Mouse (Mus musculus) neural tube, embryonic 15.5 days (tissue): ENCODE data around the gene Mettl27. TPM values are rescaled to one million over a fixed set of nuclear protein-coding genes. Genes with fewer than 3 reads are reported as not detected.

Source experiments
- ATAC-seq: fragments of 200-750 bp; cut with Nextera tagmentation; 2 replicates; pipeline ENCODE4 v1.8.0; 2017; ENCODE audit warnings: mild to moderate bottlenecking, moderate TSS enrichment, moderate library complexity; ENCODE audit not compliant: low FRiP score
- H3K27ac ChIP-seq: fragments of 300-500 bp; sonication (generic); replicated peaks from 2 replicates; pipeline ENCODE4 v1.5.1; 2015; ENCODE audit warnings: mild to moderate bottlenecking, inconsistent platforms
- H3K27me3 ChIP-seq: fragments of 300-500 bp; sonication (generic); replicated peaks from 2 replicates; pipeline ENCODE4 v1.6.1; 2015; ENCODE audit warnings: inconsistent platforms
- H3K36me3 ChIP-seq: fragments of 300-500 bp; sonication (generic); 2 replicates; pipeline ENCODE4 v1.6.1; 2015; ENCODE audit warnings: inconsistent platforms
- H3K4me1 ChIP-seq: fragments of 300-500 bp; sonication (generic); 2 replicates; pipeline ENCODE4 v1.6.1; 2015; ENCODE audit warnings: inconsistent platforms
- H3K4me2 ChIP-seq: fragments of 300-500 bp; sonication (generic); 2 replicates; pipeline ENCODE4 v1.6.1; 2015; ENCODE audit warnings: inconsistent platforms, mild to moderate bottlenecking, moderate library complexity
- H3K4me3 ChIP-seq: fragments of 300-500 bp; sonication (generic); replicated peaks from 2 replicates; pipeline ENCODE4 v1.5.1; 2015; ENCODE audit warnings: mild to moderate bottlenecking, inconsistent platforms
- H3K9ac ChIP-seq: fragments of 300-500 bp; sonication (generic); replicated peaks from 2 replicates; pipeline ENCODE4 v1.6.1; 2015; ENCODE audit warnings: mild to moderate bottlenecking, inconsistent platforms
- H3K9me3 ChIP-seq: fragments of 300-500 bp; sonication (generic); replicated peaks from 2 replicates; pipeline ENCODE4 v1.6.1; 2016; ENCODE audit warnings: inconsistent platforms
- WGBS: fragments of 180-500 bp; shearing (Covaris S2); methylation state at CpG from one replicate; pipeline ENCODE4 v1.1.7; 2015; ENCODE audit warnings: mixed read lengths; 5-methylcytosine and 5-hydroxymethylcytosine counted together
- polyA plus RNA-seq: library from polyadenylated mRNA; unstranded; fragments of >200 nt; fragmentation: Nextera tagmentation; extraction: Ambion mirVana; gene quantifications from 2 replicates; pipeline ENCODE4 v1.2.1, GENCODE M21; 2015

Mettl27 gene
- polyA plus RNA-seq, 1 experiment from 2014 or later = 4.2 TPM

GRCm38 (mm10) chr5:134976164-134976563 lies 44.0 kb downstream of the Mettl27 start:
- no peaks in the 10 kb centered on the region for H3K36me3 ChIP-seq
- H3K4me2 ChIP-seq = no peak overlapping the region
- H3K27me3 ChIP-seq = no peaks in the 10 kb centered on the region
- no peak for ATAC-seq
- H3K9me3 ChIP-seq = no peaks in the 10 kb centered on the region
- no peaks in the 10 kb centered on the region for H3K4me1 ChIP-seq
- H3K27ac ChIP-seq = no peak overlapping the region
- no peak overlapping the region for H3K4me3 ChIP-seq
- WGBS = 91% methylated on average over 2 of the region's 2 CpGs
- no peak overlapping the region for H3K9ac ChIP-seq

DNA sequence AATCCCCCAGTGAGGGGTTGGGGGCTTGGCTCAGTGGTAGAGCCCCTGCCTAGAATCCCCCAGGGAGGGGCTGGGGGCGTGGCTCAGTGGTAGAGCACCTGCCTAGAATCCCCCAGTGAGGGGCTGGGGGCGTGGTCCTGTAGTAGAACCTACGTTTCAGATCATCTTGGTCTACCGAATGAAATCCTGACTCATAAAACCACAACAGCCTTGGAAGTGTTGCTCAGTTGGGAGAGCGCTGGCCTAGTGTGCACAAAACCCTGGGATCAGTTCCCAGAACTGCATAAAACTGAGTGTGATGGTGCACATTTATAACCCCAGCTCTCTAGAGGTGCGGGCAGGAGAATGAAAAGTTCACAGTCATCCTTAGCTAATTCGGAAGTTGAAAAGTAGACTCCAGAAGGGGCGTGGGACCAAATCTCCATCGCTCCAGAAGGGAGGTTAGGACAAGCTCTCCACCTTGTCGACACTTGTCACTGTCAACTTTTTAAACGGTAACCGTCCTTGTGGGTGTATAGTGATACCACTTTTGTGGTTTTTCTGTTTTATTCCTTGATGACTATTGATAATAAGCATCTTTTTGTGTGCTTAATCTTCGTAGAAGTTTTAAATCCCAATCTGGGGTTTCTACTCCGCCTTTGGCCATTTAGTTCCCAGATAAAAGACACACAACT lies 44.5 kb downstream of the Mettl27 start:
- no peak overlapping the region for H3K4me3 ChIP-seq
- no peak for ATAC-seq
- 86% methylated on average over 14 of the region's 14 CpGs for whole genome bisulfite sequencing
- H3K4me1 ChIP-seq = no peaks in the 10 kb centered on the region
- no peaks in the 10 kb centered on the region for H3K36me3 ChIP-seq
- H3K27me3 ChIP-seq = no peaks in the 10 kb centered on the region
- no peak overlapping the region for H3K27ac ChIP-seq
- no peak overlapping the region for H3K4me2 ChIP-seq
- no peak overlapping the region for H3K9ac ChIP-seq
- no peaks in the 10 kb centered on the region for H3K9me3 ChIP-seq

GRCm38 (mm10) chr5:134977837-134978236 lies 45.7 kb downstream of the Mettl27 start:
- H3K4me3 ChIP-seq = no peak overlapping the region
- H3K27ac ChIP-seq = no peak overlapping the region
- H3K4me2 ChIP-seq = no peak overlapping the region
- WGBS = 78% methylated on average over 4 of the region's 4 CpGs
- no peaks in the 10 kb centered on the region for H3K4me1 ChIP-seq
- no peak overlapping the region for H3K9ac ChIP-seq
- H3K27me3 ChIP-seq = no peaks in the 10 kb centered on the region
- no peaks in the 10 kb centered on the region for H3K9me3 ChIP-seq
- H3K36me3 ChIP-seq = no peaks in the 10 kb centered on the region
- ATAC-seq = no peak

DNA sequence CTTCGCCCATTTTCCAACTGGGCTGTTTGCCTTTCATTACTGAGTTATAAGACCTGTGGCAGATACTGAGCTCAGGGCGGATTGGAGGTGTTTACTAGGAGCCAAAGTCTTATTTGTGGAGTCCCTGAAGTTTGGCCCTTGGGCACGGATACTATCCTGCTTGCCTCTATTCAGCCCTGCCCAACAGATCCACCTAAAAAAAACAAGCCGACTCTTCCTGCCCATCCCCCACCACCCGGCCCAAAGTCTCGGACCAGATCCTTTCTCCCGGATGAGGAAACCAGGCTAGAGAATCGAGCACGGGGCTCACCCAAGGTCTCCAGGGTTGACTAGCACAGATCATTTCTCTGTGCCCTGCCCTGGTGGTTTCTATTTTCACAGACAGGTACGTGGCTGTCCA lies 49.0 kb downstream of the Mettl27 start:
- 77% methylated on average over 10 of the region's 10 CpGs for WGBS
- Histone ChIP-seq H3K4me1 (peaks cover 8% of the 10 kb centered on the region), H3K27ac (no peak overlapping the region), H3K36me3 (no peaks in the 10 kb centered on the region), H3K9me3 (no peaks in the 10 kb centered on the region), H3K4me2 (no peak overlapping the region), H3K27me3 (peaks cover 19% of the 10 kb centered on the region), H3K4me3 (no peak overlapping the region), H3K9ac (no peak overlapping the region)
- ATAC-seq = no peak

DNA sequence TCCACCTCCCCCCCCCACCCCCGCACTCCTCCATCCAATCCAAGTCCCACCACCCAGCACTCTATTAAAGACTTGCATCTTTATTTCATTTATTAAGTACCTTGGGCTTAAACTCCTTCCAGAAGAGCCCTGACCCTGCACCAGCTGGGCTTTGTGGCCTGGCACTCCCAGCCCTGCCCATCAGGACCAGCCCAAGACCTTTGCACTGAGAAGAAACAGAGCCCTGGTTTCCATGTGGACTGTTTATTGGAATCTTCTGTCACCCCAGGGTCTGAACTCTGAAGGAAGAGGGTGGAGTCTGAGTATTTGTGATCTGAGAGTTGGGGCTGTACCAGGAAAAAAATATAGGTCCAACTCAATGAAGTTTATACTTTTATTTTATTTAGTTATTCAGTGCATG lies 50.9 kb downstream of the Mettl27 start:
- Histone ChIP-seq H3K4me3 (no peak overlapping the region), H3K27ac (no peak overlapping the region), H3K27me3 (peaks cover 39% of the 10 kb centered on the region), H3K4me2 (no peak overlapping the region), H3K9me3 (no peaks in the 10 kb centered on the region), H3K9ac (no peak overlapping the region), H3K4me1 (peaks cover 19% of the 10 kb centered on the region), H3K36me3 (no peaks in the 10 kb centered on the region)
- no peak for ATAC-seq
- WGBS = 84% methylated on average over 1 of the region's 1 CpGs

DNA sequence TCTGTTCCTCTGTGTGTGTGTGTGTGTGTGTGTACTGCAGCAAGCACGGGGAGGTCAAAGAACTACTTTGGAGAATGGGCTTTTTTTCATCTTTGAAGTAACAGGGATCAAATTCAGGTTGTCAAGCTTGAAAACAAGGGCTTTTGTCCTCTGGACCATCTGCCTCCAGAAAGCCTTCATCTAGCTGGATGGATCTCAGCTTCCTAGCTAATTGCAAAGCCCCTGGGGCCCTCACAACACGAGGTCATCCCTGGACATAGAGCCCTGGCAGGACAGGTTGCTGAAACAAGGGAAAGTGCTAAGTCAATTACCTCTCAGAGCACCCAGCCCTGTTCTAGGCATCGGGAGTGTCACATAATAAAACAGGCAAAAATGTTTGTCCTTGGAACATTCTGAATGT lies 51.6 kb downstream of the Mettl27 start:
- WGBS = 5% methylated on average over 3 of the region's 3 CpGs
- H3K36me3 ChIP-seq = no peaks in the 10 kb centered on the region
- no peak overlapping the region for H3K4me2 ChIP-seq
- peaks cover 43% of the 10 kb centered on the region for H3K27me3 ChIP-seq
- no peak for ATAC-seq
- no peak overlapping the region for H3K4me3 ChIP-seq
- peaks cover 19% of the 10 kb centered on the region for H3K4me1 ChIP-seq
- no peaks in the 10 kb centered on the region for H3K9me3 ChIP-seq
- H3K27ac ChIP-seq = no peak overlapping the region
- H3K9ac ChIP-seq = no peak overlapping the region

- Histone ChIP-seq H3K4me3 (peak within 1 kb of the TSS; percentile 26), H3K4me2 (peak within 1 kb of the TSS; percentile 45), H3K9ac (peak within 1 kb of the TSS; percentile 26; the same call in 1 of the 2 replicates), H3K27me3 (peaks cover 54% of the 10 kb centered on the region), H3K36me3 (no peaks in the 10 kb centered on the region), H3K4me1 (peaks cover 19% of the 10 kb centered on the region), H3K27ac (no peak within 1 kb of the TSS), H3K9me3 (no peaks in the 10 kb centered on the region)
- ATAC-seq = no peak
- 4% methylated on average over 25 of the region's 25 CpGs for WGBS
These were observed 53.6 kb downstream of the Mettl27 start, which contains the start of gene Cldn3 for GRCm38 (mm10) chr5:134985633-134986297. Cldn3 (plus strand) TSS chr5:134986214.

- Histone ChIP-seq H3K4me3 (peak overlapping the region; percentile 26), H3K9ac (peak overlapping the region; percentile 26; the same call in 1 of the 2 replicates), H3K27me3 (peaks cover 56% of the 10 kb centered on the region), H3K4me2 (peak overlapping the region; percentile 45), H3K4me1 (peaks cover 19% of the 10 kb centered on the region), H3K36me3 (no peaks in the 10 kb centered on the region), H3K27ac (no peak overlapping the region), H3K9me3 (no peaks in the 10 kb centered on the region)
- 3% methylated on average over 79 of the region's 79 CpGs for WGBS
- no peak for ATAC-seq
These were observed 54.4 kb downstream of the Mettl27 start for GRCm38 (mm10) chr5:134986298-134987268.

GRCm38 (mm10) chr5:134989166-134989565 lies 57.0 kb downstream of the Mettl27 start:
- no peak overlapping the region for H3K27ac ChIP-seq
- no peaks in the 10 kb centered on the region for H3K36me3 ChIP-seq
- H3K9me3 ChIP-seq = no peaks in the 10 kb centered on the region
- no peak overlapping the region for H3K9ac ChIP-seq
- peaks cover 56% of the 10 kb centered on the region for H3K27me3 ChIP-seq
- H3K4me3 ChIP-seq = no peak overlapping the region
- H3K4me1 ChIP-seq = peaks cover 19% of the 10 kb centered on the region
- no peak overlapping the region for H3K4me2 ChIP-seq
- WGBS = 63% methylated on average over 11 of the region's 11 CpGs
- no peak for ATAC-seq

GRCm38 (mm10) chr5:134989741-134990140 lies 57.6 kb downstream of the Mettl27 start:
- Histone ChIP-seq H3K4me3 (no peak overlapping the region), H3K4me2 (no peak overlapping the region), H3K36me3 (no peaks in the 10 kb centered on the region), H3K27me3 (peaks cover 52% of the 10 kb centered on the region), H3K27ac (no peak overlapping the region), H3K9ac (no peak overlapping the region), H3K4me1 (peaks cover 19% of the 10 kb centered on the region), H3K9me3 (no peaks in the 10 kb centered on the region)
- 82% methylated on average over 6 of the region's 6 CpGs for WGBS
- ATAC-seq = no peak
